Mouse (Mus musculus) CH12.LX (cell line): ENCODE data around the gene Cux1.

Experiments
- CTCF ChIP-seq, 2 experiments: IDR thresholded peaks in 1 of 2; conservative IDR thresholded peaks in 1 of 2; 2 replicates each; pipeline ENCODE4 v1.5.1; 2011 to 2012; ENCODE audit warnings: low read depth in 2 of 2, low read length in 2 of 2, improper control_type of control experiment in 1 of 2, inconsistent platforms in 1 of 2, mild to moderate bottlenecking in 1 of 2, moderate library complexity in 1 of 2
- EP300 ChIP-seq: IDR thresholded peaks from 2 replicates; pipeline ENCODE4 v1.6.1; 2011; ENCODE audit warnings: low read length, improper control_type of control experiment
- MAX ChIP-seq: IDR thresholded peaks from 2 replicates; pipeline ENCODE4 v1.6.1; 2011; ENCODE audit warnings: low read length, improper control_type of control experiment
- MEF2A ChIP-seq: IDR thresholded peaks from 2 replicates; pipeline ENCODE4 v1.6.1; 2014; ENCODE audit warnings: low read depth, mild to moderate bottlenecking, inconsistent platforms, low read length, improper control_type of control experiment, borderline replicate concordance
- MXI1 ChIP-seq: IDR thresholded peaks from 2 replicates; pipeline ENCODE4 v1.6.1; 2011; ENCODE audit warnings: mild to moderate bottlenecking, low read depth, low read length, improper control_type of control experiment
- NELFE ChIP-seq: IDR thresholded peaks from 2 replicates; pipeline ENCODE4 v1.6.1; 2011; ENCODE audit warnings: low read depth, low read length, improper control_type of control experiment
- POLR2A ChIP-seq: IDR thresholded peaks from 2 replicates; pipeline ENCODE4 v1.6.1; 2011; ENCODE audit warnings: low read depth, mild to moderate bottlenecking, improper control_type of control experiment, low read length
- SIN3A ChIP-seq: IDR thresholded peaks from 2 replicates; pipeline ENCODE4 v1.6.1; 2012; ENCODE audit warnings: low read length, improper control_type of control experiment, inconsistent platforms
- TCF12 ChIP-seq: IDR thresholded peaks from 2 replicates; pipeline ENCODE4 v1.6.1; 2014; ENCODE audit warnings: low read depth, mild to moderate bottlenecking, inconsistent platforms, low read length, improper control_type of control experiment
- USF2 ChIP-seq: conservative IDR thresholded peaks from 2 replicates; pipeline ENCODE4 v1.6.1; 2011; ENCODE audit warnings: low read depth, low read length, improper control_type of control experiment

DNA sequence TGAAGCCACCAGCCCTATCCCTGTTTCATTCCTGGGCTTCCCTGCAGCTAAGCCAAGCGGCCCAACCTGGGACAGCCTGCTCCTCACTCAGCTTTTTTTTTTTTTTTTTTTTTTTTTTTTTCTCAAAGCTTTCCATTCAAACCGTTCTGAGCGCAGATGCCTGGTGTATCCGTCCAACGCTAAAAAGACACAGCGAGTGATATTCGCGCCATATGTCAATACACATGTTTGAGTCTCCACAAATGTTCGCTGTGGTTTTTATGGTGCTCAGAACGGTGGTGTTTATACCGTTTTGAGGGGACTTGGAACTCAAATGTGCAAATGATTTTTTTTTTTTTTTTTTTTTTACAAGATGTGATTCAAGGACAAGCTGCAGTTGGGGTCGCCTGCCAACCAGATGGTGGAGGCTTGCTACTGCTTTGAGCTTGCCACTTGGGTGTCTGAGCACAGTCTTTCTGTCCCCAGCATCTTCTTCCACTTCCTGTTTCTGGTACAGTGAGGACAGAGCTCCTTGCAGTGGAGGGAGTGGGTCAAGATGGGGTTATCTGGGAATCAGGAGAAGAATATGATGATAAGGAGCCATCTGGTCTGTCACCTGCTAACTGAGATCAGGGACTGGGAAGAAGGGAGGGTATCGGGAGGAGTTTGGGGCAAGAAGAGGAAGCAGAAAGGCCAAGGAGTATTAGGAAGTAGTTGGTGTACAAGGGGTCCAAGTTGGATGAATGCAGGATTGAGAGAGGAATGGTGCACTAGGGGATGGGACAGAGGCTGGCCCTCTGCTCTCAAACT is 36.1 kb upstream of the Cux1 start:
- TF ChIP-seq POLR2A = no peak
- no peak for TF ChIP-seq CTCF (conservative IDR thresholded peaks at IDR 0.05 in 1 of 2, IDR thresholded peaks at IDR 0.05 in 1 of 2; ENCODE audit: low read depth in 2 of 2, low read length in 2 of 2)
- no peak for TF ChIP-seq MEF2A
- TF ChIP-seq TCF12 = no peak
- no peak for TF ChIP-seq EP300
- no peak for TF ChIP-seq NELFE
- no peak for TF ChIP-seq MXI1
- no peak for TF ChIP-seq USF2
- no peak for TF ChIP-seq MAX
- no peak for TF ChIP-seq SIN3A
